7 mouse cellular contexts compared by ENCODE assay signal in genomic region chr14:77783217-77783616, GRCm38 (mm10).
DNase-seq lines count a peak whose midpoint lies in the region; TF ChIP-seq lines count a peak whose summit lies in the region.

No protein-coding gene starts in this region.

- peaks cover 4% of the 10 kb centered on the region for H3K4me1 ChIP-seq in ES-Bruce4 (ENCODE audit: control insufficient read depth, insufficient read depth, low read length)

- H3K9me3 ChIP-seq in ES-Bruce4 (replicated peaks; ENCODE audit: control insufficient read depth, insufficient read depth, low read length, poor library complexity, severe bottlenecking): 0 out of 2 replicates have a peak, but pooled peaks cover 4% of the 10 kb centered on the region

- no peak for TF ChIP-seq EP300 in ES-Bruce4 (IDR thresholded peaks at IDR 0.05; ENCODE audit: insufficient read depth, low read depth, low read length)

- no peaks in the 10 kb centered on the region for H3K36me3 ChIP-seq in ES-Bruce4 (ENCODE audit: control insufficient read depth, insufficient read depth, low read length, poor library complexity, severe bottlenecking)
- no peaks in the 10 kb centered on the region for H3K36me3 ChIP-seq in splenic B cell, adult 2 months (ENCODE audit: control insufficient read depth, insufficient read depth, low read length, poor library complexity, severe bottlenecking)

- H3K27ac ChIP-seq in layer of hippocampus, adult 2 months: no peak overlapping the region
- H3K27ac ChIP-seq in ES-Bruce4 (ENCODE audit: insufficient read depth, low read length): no peak overlapping the region

- no peaks in the 10 kb centered on the region for H3K27me3 ChIP-seq in ES-Bruce4 (ENCODE audit: control insufficient read depth, insufficient read depth, low read length, poor library complexity, severe bottlenecking)
- H3K27me3 ChIP-seq in splenic B cell, adult 2 months (ENCODE audit: control insufficient read depth, insufficient read depth, low read length, poor library complexity, severe bottlenecking): no peaks in the 10 kb centered on the region

- no peak overlapping the region for H3K9ac ChIP-seq in ES-Bruce4 (ENCODE audit: low read depth, poor library complexity, severe bottlenecking)

- TF ChIP-seq POLR2A in ES-Bruce4 (IDR thresholded peaks at IDR 0.05; ENCODE audit: insufficient read depth, low read length): no peak

- no peak for DNase-seq in layer of hippocampus, adult 2 months (ENCODE audit: low spot score in 2 of 2)
- no peak for DNase-seq in layer of hippocampus, adult 18-20 months (ENCODE audit: low spot score in 2 of 2)
- peak; percentile 42 for DNase-seq in adrenal gland, postnatal 25 days
- peak; percentile 59 for DNase-seq in splenic B cell, adult 2 months (ENCODE audit: low read depth, low spot score)
- DNase-seq in cerebellum, adult 9-10 months: no peak
- DNase-seq in left cerebral cortex, adult 9 months (ENCODE audit: low spot score in 2 of 2): no peak

- peak; percentile 61 for TF ChIP-seq CTCF in layer of hippocampus, adult 2 months (conservative IDR thresholded peaks at IDR 0.05)
- peak; percentile 48 for TF ChIP-seq CTCF in ES-Bruce4 (IDR thresholded peaks at IDR 0.05; ENCODE audit: low read depth, low read length)

- H3K4me3 ChIP-seq in layer of hippocampus, adult 2 months: no peak overlapping the region
- H3K4me3 ChIP-seq in ES-Bruce4 (ENCODE audit: low read depth, low read length): no peak overlapping the region

Comparison
In these comparisons a context has a peak if more than half of its experiments do, and no peak if none do; other contexts are left out.
1. DNase-seq: peak in adrenal gland, postnatal 25 days (single experiment) and splenic B cell, adult 2 months (single experiment); none in layer of hippocampus, adult 2 months (0 of 2), layer of hippocampus, adult 18-20 months (0 of 2), cerebellum, adult 9-10 months (single experiment) and left cerebral cortex, adult 9 months (0 of 2).